Mouse (Mus musculus): Measurements from ENCODE around the gene Slitrk2. TPM values are rescaled to one million over a fixed set of nuclear protein-coding genes. Genes with fewer than 3 reads are reported as not detected.

Slitrk2 gene
- polyA plus RNA-seq (2015; fragmentation: Nextera tagmentation; extraction: Ambion mirVana): 11.1 and 11.3 TPM in 2 replicates

DNA sequence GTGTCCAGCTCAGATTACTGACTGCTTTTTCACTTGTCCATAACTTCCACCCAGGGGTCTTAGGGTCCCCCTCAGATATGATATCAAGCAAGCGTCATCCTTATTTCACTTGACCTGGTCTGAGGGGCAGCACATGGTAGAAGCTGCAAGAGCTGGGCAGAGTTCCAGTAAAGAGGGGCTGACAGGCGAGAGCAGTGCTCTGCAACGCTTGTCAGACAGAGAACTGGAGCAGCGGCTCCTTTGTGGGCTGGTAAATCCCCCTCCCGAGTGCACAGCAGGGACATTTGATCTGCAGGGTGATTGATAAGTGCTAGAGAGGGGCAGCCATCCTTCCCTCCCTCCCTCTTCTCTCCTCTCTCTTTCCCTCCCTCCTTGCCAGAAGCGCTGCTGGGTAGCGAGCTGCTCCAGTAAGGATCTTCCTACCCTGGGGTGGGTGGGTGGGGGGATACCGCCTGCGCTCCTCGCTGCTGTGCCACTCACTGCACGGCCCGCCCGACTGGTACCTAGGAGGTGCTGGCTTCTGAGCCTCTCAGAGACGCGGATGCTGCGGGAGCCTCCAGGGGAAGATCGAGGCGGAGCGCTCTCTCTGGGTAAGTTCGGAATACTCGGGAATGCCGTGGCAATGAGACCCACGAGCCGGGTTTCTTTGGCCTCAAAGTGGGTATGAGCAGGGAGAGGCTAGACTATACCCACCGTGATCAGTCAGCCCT lies at the start of gene Slitrk2:
Gene Slitrk2, plus strand, starts transcription at position 408 of the 710 bp plus-strand sequence.

Data from neural tube, postnatal 0 days (tissue).